Mouse (Mus musculus): ENCODE data around the gene Gm4201. TPM values are rescaled to one million over a fixed set of nuclear protein-coding genes. Genes with fewer than 3 reads are reported as not detected.

The Gm4201 gene
- not detected in 2 replicates for polyA plus RNA-seq (2012; ENCODE audit: low replicate concordance)

GRCm38 (mm10) chr7:22565243-22565642 lies at the start of gene Gm4201:
Gene Gm4201, minus strand, starts transcription at chr7:22565343.

GRCm38 (mm10) chr7:22588027-22588426 lies 22.9 kb upstream of the Gm4201 start, which contains the start of gene Gm4565:
Gene Gm4565, minus strand, starts transcription at chr7:22588127.

GRCm38 (mm10) chr7:22534787-22535186 lies 30.4 kb downstream of the Gm4201 start, which contains the start of gene Gm8677:
Gene Gm8677, minus strand, starts transcription at chr7:22534887.

GRCm38 (mm10) chr7:22522667-22523066 lies 42.5 kb downstream of the Gm4201 start, which contains the start of gene Vmn1r152:
Gene Vmn1r152, plus strand, starts transcription at chr7:22522967.

Other genes starting within 250 kb of the Gm4201 start
- not detected in 2 replicates for gene Gm4187, start 235.6 kb downstream of the Gm4201 start, polyA plus RNA-seq (2012; ENCODE audit: low replicate concordance)
- gene Gm8660, start 194.3 kb downstream of the Gm4201 start, polyA plus RNA-seq (2012; ENCODE audit: low replicate concordance) = not detected in 2 replicates
- not detected in 2 replicates for gene Vmn1r148, start 151.8 kb downstream of the Gm4201 start, polyA plus RNA-seq (2012; ENCODE audit: low replicate concordance)
- not detected in 2 replicates for gene Vmn1r149, start 127.1 kb downstream of the Gm4201 start, polyA plus RNA-seq (2012; ENCODE audit: low replicate concordance)
- gene Gm10665, start 101.3 kb downstream of the Gm4201 start, polyA plus RNA-seq (2012; ENCODE audit: low replicate concordance) = not detected in 2 replicates
- not detected in 2 replicates for gene Vmn1r151, start 65.7 kb downstream of the Gm4201 start, polyA plus RNA-seq (2012; ENCODE audit: low replicate concordance)
- not detected in 2 replicates for gene Vmn1r152, start 42.4 kb downstream of the Gm4201 start, polyA plus RNA-seq (2012; ENCODE audit: low replicate concordance)
- gene Gm8677, start 30.5 kb downstream of the Gm4201 start, polyA plus RNA-seq (2012; ENCODE audit: low replicate concordance) = not detected in 2 replicates
- not detected in 2 replicates for gene Gm4565, start 22.8 kb upstream of the Gm4201 start, polyA plus RNA-seq (2012; ENCODE audit: low replicate concordance)
- gene Vmn1r155, start 92.7 kb upstream of the Gm4201 start, polyA plus RNA-seq (2012; ENCODE audit: low replicate concordance) = not detected in 2 replicates
- gene Gm8693, start 127.0 kb upstream of the Gm4201 start, polyA plus RNA-seq (2012; ENCODE audit: low replicate concordance) = not detected in 2 replicates
- not detected in 2 replicates for gene Gm4567, start 154.4 kb upstream of the Gm4201 start, polyA plus RNA-seq (2012; ENCODE audit: low replicate concordance)
- gene Vmn1r157, start 196.4 kb upstream of the Gm4201 start, polyA plus RNA-seq (2012; ENCODE audit: low replicate concordance) = not detected in 2 replicates
- not detected in 2 replicates for gene Vmn1r158, start 225.4 kb upstream of the Gm4201 start, polyA plus RNA-seq (2012; ENCODE audit: low replicate concordance)